Mouse (Mus musculus): ENCODE measurements at regions not wholly inside any gene's neighbourhood (a gene's known extent, or its start where the extent isn't known, plus 50 kb on each side); places are given as distances from the start of the nearest gene placed in this dataset.

GRCm38 (mm10) chr8:87175097-87175496 is 290.0 kb upstream of the N4bp1 start:
- no peak for TF ChIP-seq CTCF (conservative IDR thresholded peaks at IDR 0.05; ENCODE audit: insufficient read depth, insufficient read length, low read depth, low read length)
- no peak for TF ChIP-seq POLR2A (IDR thresholded peaks at IDR 0.05; ENCODE audit: low read depth, low read length)
